43 mouse cellular contexts compared by ENCODE assay signal in genomic region chr15:82319613-82320012, GRCm38 (mm10). TPM values are rescaled to one million over a fixed set of nuclear protein-coding genes. Genes with fewer than 3 reads are reported as not detected.
"Had no signal": no experiment of that assay in that cellular context is flagged by ENCODE, and none has a peak within 500 bp of the region (broad histone marks: within the 10 kb centered on the region; RNA-seq: fewer than 3 reads in every experiment).

No protein-coding gene starts in this region.

- H3K9me3 ChIP-seq: heart, embryonic 12.5 days; heart, embryonic 13.5 days; heart, embryonic 15.5 days; hindbrain, embryonic 10.5 days; hindbrain, embryonic 12.5 days; hindbrain, embryonic 13.5 days; hindbrain, embryonic 15.5 days; intestine, embryonic 15.5 days; kidney, embryonic 15.5 days had no signal

- H3K9ac ChIP-seq: heart, embryonic 12.5 days; heart, embryonic 13.5 days; heart, embryonic 15.5 days; hindbrain, embryonic 12.5 days; hindbrain, embryonic 13.5 days; hindbrain, embryonic 14.5 days; hindbrain, embryonic 15.5 days; intestine, embryonic 15.5 days; kidney, embryonic 15.5 days had no signal

- H3K4me1 ChIP-seq: heart, embryonic 12.5 days; heart, embryonic 13.5 days; heart, embryonic 15.5 days; hindbrain, embryonic 15.5 days; intestine, embryonic 15.5 days had no signal

- DNase-seq: heart, postnatal 10 days; heart, postnatal 14 days; heart, postnatal 36 days; heart, postnatal 4 days; kidney, adult 11 months; kidney, adult 18-20 months; kidney, adult 2 months; kidney, adult 8-10 months; kidney, adult 9 months; kidney, postnatal 10 days; kidney, postnatal 14 days; kidney, postnatal 25 days; kidney, postnatal 36 days; kidney, postnatal 4 days; layer of hippocampus, adult 9-11 months; layer of hippocampus, postnatal 36 days had no signal

- H3K27ac ChIP-seq: heart, embryonic 13.5 days; heart, embryonic 15.5 days; hindbrain, embryonic 10.5 days; hindbrain, embryonic 12.5 days; hindbrain, embryonic 13.5 days; hindbrain, embryonic 14.5 days; hindbrain, embryonic 15.5 days; hindbrain, postnatal 0 days; intestine, embryonic 15.5 days; kidney, embryonic 15.5 days; kidney, postnatal 0 days; layer of hippocampus, adult 2 months; left cerebral cortex, adult 2 months had no signal

- H3K36me3 ChIP-seq: heart, embryonic 12.5 days; heart, embryonic 13.5 days; heart, embryonic 15.5 days; hindbrain, embryonic 10.5 days; hindbrain, embryonic 12.5 days; hindbrain, embryonic 13.5 days; hindbrain, embryonic 15.5 days; intestine, embryonic 15.5 days; kidney, embryonic 15.5 days had no signal

- H3K27me3 ChIP-seq: heart, embryonic 13.5 days; heart, embryonic 15.5 days; hindbrain, embryonic 12.5 days; hindbrain, embryonic 13.5 days; hindbrain, embryonic 15.5 days; intestine, embryonic 15.5 days; kidney, embryonic 15.5 days had no signal

- H3K4me3 ChIP-seq: heart, embryonic 12.5 days; heart, embryonic 13.5 days; heart, embryonic 15.5 days; hindbrain, embryonic 10.5 days; hindbrain, embryonic 12.5 days; hindbrain, embryonic 13.5 days; hindbrain, embryonic 15.5 days; intestine, embryonic 15.5 days; kidney, embryonic 15.5 days; layer of hippocampus, adult 2 months; left cerebral cortex, adult 2 months had no signal

- ATAC-seq: hindbrain, embryonic 16.5 days; hindbrain, postnatal 0 days; inflammation-experienced regulatory T-cells, adult 6 months; intestine, embryonic 15.5 days; intestine, embryonic 16.5 days; intestine, postnatal 0 days had no signal

RNA-seq across cellular contexts. Expression of gene Wbp2nl, which starts 20.9 kb away (rescaled TPM):
- total RNA-seq: heart, postnatal 10 days; heart, postnatal 14 days; heart, postnatal 25 days; heart, postnatal 36 days; hematopoietic stem cell, adult 5-6 weeks; layer of hippocampus, adult 18-20 months; layer of hippocampus, adult 2 months; layer of hippocampus, adult 8-10 months; layer of hippocampus, postnatal 14 days; layer of hippocampus, postnatal 25 days; layer of hippocampus, postnatal 36 days; left cerebral cortex, adult 18-20 months; left cerebral cortex, adult 2 months had no signal
- polyA plus RNA-seq: heart, embryonic 14.5 days; heart, postnatal 0 days; hindbrain, embryonic 10.5 days; hindbrain, embryonic 12.5 days; inflammation-experienced regulatory T-cells, adult 6 months; intestine, postnatal 0 days; kidney, adult 2 months had no signal
